Mouse (Mus musculus) brain, embryonic 14.5 days (tissue): ENCODE results near the gene Eln. TPM values are rescaled to one million over a fixed set of nuclear protein-coding genes. Genes with fewer than 3 reads are reported as not detected.

Experiments
- DNase-seq: peaks from one replicate; pipeline ENCODE4 v3.0.0-alpha.2; 2011; ENCODE audit warnings: low read depth
- CTCF ChIP-seq: fragments of 200-500 bp; IDR thresholded peaks from 2 replicates; pipeline ENCODE4 v1.5.1; 2012; ENCODE audit warnings: inconsistent platforms, mild to moderate bottlenecking, moderate library complexity, borderline replicate concordance; ENCODE audit not compliant: insufficient read depth, insufficient read length; ENCODE audit errors: extremely low read depth
- POLR2A ChIP-seq: fragments of 200-500 bp; IDR thresholded peaks from 2 replicates; pipeline ENCODE4 v1.6.1; 2012; ENCODE audit warnings: mild to moderate bottlenecking, inconsistent platforms, borderline replicate concordance; ENCODE audit not compliant: poor library complexity, insufficient read depth, insufficient read length, severe bottlenecking; ENCODE audit errors: extremely low read depth
- polyA plus RNA-seq: library from polyadenylated mRNA; depleted of rRNA; stranded (reverse); fragments of >200 nt; gene quantifications from 2 replicates; pipeline ENCODE4 v1.2.3, GENCODE M21; 2012; rRNA removed

The Eln gene
- polyA plus RNA-seq, 1 experiment, result 29.1 TPM

- no peak for TF ChIP-seq POLR2A
- no peak for TF ChIP-seq CTCF
- DNase-seq, result no peak
These were observed 69.6 kb downstream of the Eln start for GRCm38 (mm10) chr5:134677491-134677890.

- TF ChIP-seq POLR2A, result no peak
- TF ChIP-seq CTCF, result no peak
These were observed 71.0 kb downstream of the Eln start for GRCm38 (mm10) chr5:134675956-134676759.

GRCm38 (mm10) chr5:134674977-134675376, 72.1 kb downstream of the Eln start:
- TF ChIP-seq CTCF (no peak), POLR2A (no peak)

More at GRCm38 (mm10) chr5:134675956-134676759, 71.0 kb downstream of the Eln start:
- DNase-seq, result peak; percentile 92

GRCm38 (mm10) chr5:134672611-134673010, 74.5 kb downstream of the Eln start:
- no peak for TF ChIP-seq CTCF
- TF ChIP-seq POLR2A, result no peak

More at GRCm38 (mm10) chr5:134674977-134675376, 72.1 kb downstream of the Eln start:
- DNase-seq, result no peak

GRCm38 (mm10) chr5:134672198-134672516, 75.0 kb downstream of the Eln start:
- no peak for DNase-seq
- TF ChIP-seq POLR2A (no peak), CTCF (no peak)

More at GRCm38 (mm10) chr5:134672611-134673010, 74.5 kb downstream of the Eln start:
- DNase-seq, result no peak

- peak; percentile 54 for DNase-seq
- no peak for TF ChIP-seq POLR2A
- no peak for TF ChIP-seq CTCF
These were observed 75.6 kb downstream of the Eln start for GRCm38 (mm10) chr5:134671335-134672197.

GRCm38 (mm10) chr5:134669001-134669708, 78.0 kb downstream of the Eln start:
- TF ChIP-seq CTCF (peak; percentile 3; the same call in 1 of the 2 replicates), POLR2A (no peak)
- DNase-seq, result no peak

- DNase-seq, result peak; percentile 75
- TF ChIP-seq POLR2A (no peak), CTCF (peak; percentile 75)
These were observed 78.6 kb downstream of the Eln start for GRCm38 (mm10) chr5:134668495-134668894.

- TF ChIP-seq CTCF, result no peak
- no peak for TF ChIP-seq POLR2A
- no peak for DNase-seq
These were observed 90.4 kb downstream of the Eln start for GRCm38 (mm10) chr5:134656708-134657107.

Other genes with a start within 250 kb of the Eln start
- 77.0 and 115 TPM in 2 replicates for gene Clip2, start 194.9 kb downstream of the Eln start, polyA plus RNA-seq
- 0.04 and 0.06 TPM in 2 replicates for gene Syna, start 187.2 kb downstream of the Eln start, polyA plus RNA-seq
- gene Rfc2, start 166.0 kb downstream of the Eln start, polyA plus RNA-seq, result 192 and 242 TPM in 2 replicates
- gene Lat2, start 132.3 kb downstream of the Eln start, polyA plus RNA-seq, result 5.9 and 6.4 TPM in 2 replicates
- gene Eif4h, start 107.8 kb downstream of the Eln start, polyA plus RNA-seq, result 313 and 339 TPM in 2 replicates
- 63.4 and 89.3 TPM in 2 replicates for gene Limk1, start 58.7 kb downstream of the Eln start, polyA plus RNA-seq
- gene Tmem270, start 159.4 kb upstream of the Eln start, polyA plus RNA-seq, result not detected in 2 replicates
- 0.10 TPM in 1 of 2 replicates, not detected in the other for gene Cldn13, start 168.2 kb upstream of the Eln start, polyA plus RNA-seq
- gene Mettl27, start 185.0 kb upstream of the Eln start, polyA plus RNA-seq, result 5.6 and 6.9 TPM in 2 replicates
- gene Cldn4, start 199.6 kb upstream of the Eln start, polyA plus RNA-seq, result 3.2 and 3.5 TPM in 2 replicates
- 2.8 and 4.7 TPM in 2 replicates for gene Cldn3, start 238.9 kb upstream of the Eln start, polyA plus RNA-seq